In the genomic region with DNA sequence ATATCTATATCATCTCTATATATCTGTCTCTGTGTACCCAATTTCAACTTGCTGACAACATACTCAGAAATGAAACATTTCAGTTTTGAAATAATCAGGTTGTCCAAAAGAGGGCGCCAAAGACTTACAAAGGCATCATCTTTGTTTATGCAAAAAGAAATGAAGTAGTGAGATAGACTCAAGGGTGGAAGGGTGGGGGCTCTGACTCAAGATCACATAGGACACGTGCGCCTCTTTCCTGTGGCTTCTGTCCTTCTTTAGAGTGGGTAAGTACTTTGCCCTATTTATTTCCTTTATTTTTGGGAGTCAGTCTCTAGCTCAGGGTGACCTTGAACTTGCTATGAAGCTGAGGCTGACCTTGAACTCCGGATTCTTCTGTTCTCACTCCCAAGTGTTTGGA, we compare ENCODE assay signal across 8 mouse cellular contexts. TPM values are rescaled to one million over a fixed set of nuclear protein-coding genes. Genes with fewer than 3 reads are reported as not detected.
A peak's percentile ranks its signal among the peaks of the same experiment; 100 is the strongest.
DNase-seq lines count a peak whose midpoint lies in the region; ATAC-seq and TF ChIP-seq lines count a peak whose summit lies in the region.

No protein-coding gene starts in this region.

- POLR2A ChIA-PET in Patski (lab: Charles Lee), result no interaction called here

- no peak overlapping the region for H3K4me3 ChIP-seq in gastrocnemius, adult 2 months
- no peak overlapping the region for H3K4me3 ChIP-seq in midbrain, embryonic 14.5 days (replicated peaks; ENCODE audit: low read depth, low read length)
- H3K4me3 ChIP-seq in midbrain, embryonic 15.5 days, result no peak overlapping the region

- H3K9ac ChIP-seq in midbrain, embryonic 14.5 days (replicated peaks; ENCODE audit: low read length), result no peak overlapping the region
- no peak overlapping the region for H3K9ac ChIP-seq in midbrain, embryonic 15.5 days

- H3K27me3 ChIP-seq in midbrain, embryonic 14.5 days (ENCODE audit: control insufficient read depth, insufficient read depth, low read length), result no peaks in the 10 kb centered on the region
- no peaks in the 10 kb centered on the region for H3K27me3 ChIP-seq in midbrain, embryonic 15.5 days (replicated peaks)
- H3K27me3 ChIP-seq in Patski, result peaks cover 13% of the 10 kb centered on the region

- no peak overlapping the region for H3K27ac ChIP-seq in gastrocnemius, adult 2 months
- no peak overlapping the region for H3K27ac ChIP-seq in midbrain, embryonic 14.5 days (replicated peaks; ENCODE audit: low read depth, low read length)
- H3K27ac ChIP-seq in midbrain, embryonic 15.5 days, result no peak overlapping the region

- CTCF ChIA-PET in Patski (lab: Charles Lee), result interaction anchor here (1.3 to 1.7 kb wide), 3 partner anchors 10 to 28 kb away, joined by 3 to 5 read pairs (median 3); no protein-coding TSS in a partner anchor

- no peak for DNase-seq in gastrocnemius, adult 2 months
- DNase-seq in gastrocnemius, postnatal 14 days, result no peak
- DNase-seq in midbrain, embryonic 14.5 days, result peak; percentile 90
- DNase-seq in Patski (ENCODE audit: low read depth, low spot score), result no peak
- DNase-seq in embryo, embryonic 9.5 days (ENCODE audit: extremely low spot score), result peak; percentile 55
- DNase-seq in left cerebral cortex, postnatal 25 days (ENCODE audit: low spot score in 2 of 2), result peak; percentile 52 to 76
- DNase-seq in spleen, postnatal 14 days (ENCODE audit: low spot score in 2 of 2), result no peak

- WGBS in midbrain, embryonic 14.5 days, result 41% methylated on average over 4 of the region's 4 CpGs
- 37% methylated on average over 4 of the region's 4 CpGs for WGBS in midbrain, embryonic 15.5 days

- intact Hi-C loops in gastrocnemius, adult 2 months (cut with DNase I), result loop anchor here (5.0 kb wide), 1 partner anchor 911 kb away; no protein-coding TSS in a partner anchor
- intact Hi-C loops in gastrocnemius, postnatal 14 days (cut with DNase I; ENCODE audit: low total_unique reads), result loop anchor here (5.0 kb wide), 1 partner anchor 911 kb away; no protein-coding TSS in a partner anchor
- intact Hi-C loops in left cerebral cortex, postnatal 25 days (cut with DNase I), result loop anchor here (1.0 to 5.0 kb wide), 5 partner anchors 511 to 1571 kb away; a partner anchor contains a TSS

- H3K4me2 ChIP-seq in midbrain, embryonic 14.5 days (ENCODE audit: low read length), result no peak overlapping the region
- H3K4me2 ChIP-seq in midbrain, embryonic 15.5 days, result no peak overlapping the region

- no peaks in the 10 kb centered on the region for H3K36me3 ChIP-seq in midbrain, embryonic 14.5 days (ENCODE audit: control insufficient read depth, insufficient read depth, low read length)
- H3K36me3 ChIP-seq in midbrain, embryonic 15.5 days (replicated peaks), result no peaks in the 10 kb centered on the region

- peak; percentile 72 for TF ChIP-seq CTCF in gastrocnemius, adult 2 months (IDR thresholded peaks at IDR 0.05)
- peak; percentile 72 for TF ChIP-seq CTCF in Patski (IDR thresholded peaks at IDR 0.05)

- H3K9me3 ChIP-seq in midbrain, embryonic 14.5 days (ENCODE audit: control insufficient read depth, low read length), result no peaks in the 10 kb centered on the region
- no peaks in the 10 kb centered on the region for H3K9me3 ChIP-seq in midbrain, embryonic 15.5 days

- in situ Hi-C loops in Patski (cut with MboI; ENCODE audit: low pct_unique_long_range_greater_than_20kb), result loop anchor here (5.0 kb wide), 2 partner anchors 916 to 1571 kb away; no protein-coding TSS in a partner anchor

- no peaks in the 10 kb centered on the region for H3K4me1 ChIP-seq in midbrain, embryonic 14.5 days (ENCODE audit: control insufficient read depth, insufficient read depth, low read length)
- no peaks in the 10 kb centered on the region for H3K4me1 ChIP-seq in midbrain, embryonic 15.5 days

- no peak for ATAC-seq in midbrain, embryonic 14.5 days (ENCODE audit: low FRiP score, low TSS enrichment)
- ATAC-seq in midbrain, embryonic 15.5 days (replicated peaks), result no peak
- ATAC-seq in Patski, result peak; percentile 67

RNA-seq across cellular contexts. Expression of a gene that starts 46.5 kb away (rescaled TPM):
- total RNA-seq in gastrocnemius, adult 2 months (2021), result not detected
- not detected for total RNA-seq in gastrocnemius, postnatal 14 days (2021)
- polyA plus RNA-seq in midbrain, embryonic 14.5 days (2014; fragmentation: Nextera tagmentation; extraction: Ambion mirVana), result 1.2 and 1.3 TPM in 2 replicates
- 1.0 and 1.4 TPM in 2 replicates for polyA plus RNA-seq in midbrain, embryonic 15.5 days (2015; fragmentation: Nextera tagmentation; extraction: Ambion mirVana)
- 0.76 TPM for polyA plus RNA-seq in Patski (2021)
- under 1 TPM in 1 of 2 experiments, not detected in 1; 0.23 TPM for total RNA-seq in left cerebral cortex, postnatal 25 days (2021)

RNA-seq across cellular contexts. Expression of a gene that starts 50.2 kb away (rescaled TPM):
- total RNA-seq in gastrocnemius, adult 2 months (2021), result 10 to 100 TPM; 10.1 to 11.0 TPM
- total RNA-seq in gastrocnemius, postnatal 14 days (2021), result 10 to 100 TPM in 1 of 2 experiments, 1 to 10 TPM in 1; 9.1 to 10.4 TPM
- 58.3 and 59.0 TPM in 2 replicates for polyA plus RNA-seq in midbrain, embryonic 14.5 days (2014; fragmentation: Nextera tagmentation; extraction: Ambion mirVana)
- 70.0 and 72.1 TPM in 2 replicates for polyA plus RNA-seq in midbrain, embryonic 15.5 days (2015; fragmentation: Nextera tagmentation; extraction: Ambion mirVana)
- 24.2 TPM for polyA plus RNA-seq in Patski (2021)
- 10 to 100 TPM; 35.4 to 36.3 TPM for total RNA-seq in left cerebral cortex, postnatal 25 days (2021)

RNA-seq across cellular contexts. Expression of a gene that starts 50.2 kb away (rescaled TPM):
- total RNA-seq in gastrocnemius, adult 2 months (2021), result 100 to 1,000 TPM; 124 to 125 TPM
- 100 to 1,000 TPM; 100 to 107 TPM for total RNA-seq in gastrocnemius, postnatal 14 days (2021)
- 145 and 186 TPM in 2 replicates for polyA plus RNA-seq in midbrain, embryonic 14.5 days (2014; fragmentation: Nextera tagmentation; extraction: Ambion mirVana)
- polyA plus RNA-seq in midbrain, embryonic 15.5 days (2015; fragmentation: Nextera tagmentation; extraction: Ambion mirVana), result 157 TPM in 2 replicates
- polyA plus RNA-seq in Patski (2021), result 149 TPM
- 10 to 100 TPM; 67.3 to 71.2 TPM for total RNA-seq in left cerebral cortex, postnatal 25 days (2021)

Comparison
In these comparisons a context has a peak if more than half of its experiments do, and no peak if none do; other contexts are left out.
1. DNase-seq: peak in midbrain, embryonic 14.5 days (single experiment), embryo, embryonic 9.5 days (single experiment) and left cerebral cortex, postnatal 25 days (2 of 2); none in gastrocnemius, adult 2 months (single experiment), gastrocnemius, postnatal 14 days (single experiment), Patski (single experiment) and spleen, postnatal 14 days (0 of 2).